Mouse (Mus musculus): Measurements from ENCODE around the gene Rapgef4.

DNA sequence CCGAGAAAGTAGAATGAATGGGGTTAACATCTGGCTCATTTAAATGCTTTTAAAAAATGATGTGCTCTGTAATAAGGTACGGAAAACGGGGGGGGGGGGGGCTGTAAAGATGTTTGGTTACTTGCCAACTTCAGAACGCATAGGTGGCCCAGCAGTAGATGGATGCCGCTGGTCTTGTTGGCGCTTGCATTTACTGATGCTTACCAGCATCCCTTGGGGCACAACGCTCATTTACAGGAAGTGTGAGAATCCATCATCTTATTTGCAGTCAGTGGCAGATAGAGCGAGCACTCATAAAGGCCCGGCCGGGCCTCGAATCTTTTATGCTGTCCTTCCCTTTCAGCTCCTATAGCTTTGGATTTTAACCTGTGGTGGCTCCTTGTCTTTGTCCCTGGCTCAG, 64.6 kb downstream of the Rapgef4 start:
- TF ChIP-seq EP300 (IDR thresholded peaks at IDR 0.05) (no peak), CTCF (IDR thresholded peaks at IDR 0.05) (no peak)

Measured in lung, postnatal 0 days (tissue).